Mouse (Mus musculus) midbrain, postnatal 0 days (tissue): ENCODE results near the gene Chn2. TPM values are rescaled to one million over a fixed set of nuclear protein-coding genes. Genes with fewer than 3 reads are reported as not detected.

Experiments used
- ATAC-seq: fragments of 200-750 bp; cut with Nextera tagmentation; 2 replicates; pipeline ENCODE4 v1.8.0; 2017; ENCODE audit warnings: moderate number of reproducible peaks, mild to moderate bottlenecking, moderate TSS enrichment, moderate library complexity; ENCODE audit not compliant: low FRiP score
- DNase-seq: peaks from one replicate; pipeline ENCODE4 v3.0.0-alpha.2; 2015; ENCODE audit warnings: low spot score
- H3K27ac ChIP-seq: fragments of 300-500 bp; sonication (generic); 2 replicates; pipeline ENCODE4 v1.5.1; 2014; ENCODE audit warnings: low read depth, mild to moderate bottlenecking, low read length, mixed read lengths
- H3K27me3 ChIP-seq: fragments of 300-500 bp; sonication (generic); 2 replicates; pipeline ENCODE4 v1.6.1; 2014; ENCODE audit warnings: low read length, control low read depth, mixed read lengths; ENCODE audit not compliant: insufficient read depth
- H3K36me3 ChIP-seq: fragments of 300-500 bp; sonication (generic); 2 replicates; pipeline ENCODE4 v1.6.1; 2014; ENCODE audit warnings: low read length, control low read depth, mixed read lengths; ENCODE audit not compliant: insufficient read depth
- H3K4me1 ChIP-seq: fragments of 300-500 bp; sonication (generic); 2 replicates; pipeline ENCODE4 v1.6.1; 2014; ENCODE audit warnings: mild to moderate bottlenecking, control low read depth, antibody characterized with exemption, low read length, mixed read lengths; ENCODE audit not compliant: insufficient read depth
- H3K4me2 ChIP-seq: fragments of 300-500 bp; sonication (generic); 2 replicates; pipeline ENCODE4 v1.6.1; 2014; ENCODE audit warnings: low read depth, mild to moderate bottlenecking, low read length, mixed read lengths; ENCODE audit not compliant: poor library complexity, severe bottlenecking
- H3K4me3 ChIP-seq: fragments of 300-500 bp; sonication (generic); 2 replicates; pipeline ENCODE4 v1.5.1; 2014; ENCODE audit warnings: low read depth, mild to moderate bottlenecking, low read length, moderate library complexity
- H3K9ac ChIP-seq: fragments of 300-500 bp; sonication (generic); replicated peaks from 2 replicates; pipeline ENCODE4 v1.6.1; 2014; ENCODE audit warnings: mild to moderate bottlenecking, low read length, moderate library complexity, mixed read lengths; ENCODE audit not compliant: poor library complexity, severe bottlenecking
- H3K9me3 ChIP-seq: fragments of 300-500 bp; sonication (generic); 2 replicates; pipeline ENCODE4 v1.6.1; 2016; ENCODE audit warnings: low read length, control low read depth
- CTCF ChIP-seq: IDR thresholded peaks from 2 replicates; pipeline ENCODE4 v1.5.1; 2016; ENCODE audit warnings: antibody characterized with exemption, mild to moderate bottlenecking
- WGBS: fragments of 180-500 bp; shearing (Covaris S2); extraction: QIAGEN DNeasy Blood & Tissue Kit; methylation state at CpG from one replicate; pipeline ENCODE4 v1.1.7; 2014; 5-methylcytosine and 5-hydroxymethylcytosine counted together
- polyA plus RNA-seq: library from polyadenylated mRNA; unstranded; fragments of >200 nt; fragmentation: Nextera tagmentation; extraction: Ambion mirVana; gene quantifications from 2 replicates; pipeline ENCODE4 v1.2.1, GENCODE M21; 2015
- total RNA-seq: library from RNA; depleted of rRNA; stranded (reverse); fragments of >200 nt; gene quantifications from 2 replicates; pipeline ENCODE4 v1.2.3, GENCODE M21; 2014

Gene Chn2
- total and polyA plus RNA-seq, 2 experiments from 2014 or later = 21.4 to 36.4 TPM

GRCm38 (mm10) chr6:54132576-54132975 lies 93.2 kb downstream of the Chn2 start:
- H3K36me3 ChIP-seq = no peaks in the 10 kb centered on the region
- TF ChIP-seq CTCF = no peak
- ATAC-seq (no peak), DNase-seq (peak; percentile 42)
- H3K9ac ChIP-seq = no peak overlapping the region
- no peak overlapping the region for H3K4me3 ChIP-seq
- H3K4me1 ChIP-seq = 0 out of 2 replicates have a peak, but pooled peaks cover 3% of the 10 kb centered on the region
- no peak overlapping the region for H3K4me2 ChIP-seq
- H3K9me3 ChIP-seq = no peaks in the 10 kb centered on the region
- H3K27ac ChIP-seq = no peak overlapping the region
- WGBS = 70% methylated on average over 1 of the region's 1 CpGs
- no peaks in the 10 kb centered on the region for H3K27me3 ChIP-seq

- DNase-seq (peak; percentile 69), ATAC-seq (no peak)
- no peaks in the 10 kb centered on the region for H3K9me3 ChIP-seq
- H3K27me3 ChIP-seq = no peaks in the 10 kb centered on the region
- 84% methylated on average over 5 of the region's 5 CpGs for WGBS
- no peak overlapping the region for H3K9ac ChIP-seq
- no peaks in the 10 kb centered on the region for H3K36me3 ChIP-seq
- H3K4me3 ChIP-seq = no peak overlapping the region
- no peak overlapping the region for H3K4me2 ChIP-seq
- H3K4me1 ChIP-seq = 0 out of 2 replicates have a peak, but pooled peaks cover 3% of the 10 kb centered on the region
- TF ChIP-seq CTCF = no peak
- no peak overlapping the region for H3K27ac ChIP-seq
Observed at GRCm38 (mm10) chr6:54133231-54133630, 93.9 kb downstream of the Chn2 start.

- DNase-seq (no peak), ATAC-seq (no peak)
- no peak overlapping the region for H3K9ac ChIP-seq
- H3K9me3 ChIP-seq = no peaks in the 10 kb centered on the region
- H3K4me2 ChIP-seq = no peak overlapping the region
- TF ChIP-seq CTCF = no peak
- H3K4me3 ChIP-seq = no peak overlapping the region
- no peaks in the 10 kb centered on the region for H3K27me3 ChIP-seq
- H3K36me3 ChIP-seq = no peaks in the 10 kb centered on the region
- H3K4me1 ChIP-seq = peaks cover 3% of the 10 kb centered on the region; the same call in 1 of the 2 replicates
- WGBS = 81% methylated on average over 9 of the region's 9 CpGs
- no peak overlapping the region for H3K27ac ChIP-seq
Observed at GRCm38 (mm10) chr6:54138157-54138556, 98.8 kb downstream of the Chn2 start.

DNA sequence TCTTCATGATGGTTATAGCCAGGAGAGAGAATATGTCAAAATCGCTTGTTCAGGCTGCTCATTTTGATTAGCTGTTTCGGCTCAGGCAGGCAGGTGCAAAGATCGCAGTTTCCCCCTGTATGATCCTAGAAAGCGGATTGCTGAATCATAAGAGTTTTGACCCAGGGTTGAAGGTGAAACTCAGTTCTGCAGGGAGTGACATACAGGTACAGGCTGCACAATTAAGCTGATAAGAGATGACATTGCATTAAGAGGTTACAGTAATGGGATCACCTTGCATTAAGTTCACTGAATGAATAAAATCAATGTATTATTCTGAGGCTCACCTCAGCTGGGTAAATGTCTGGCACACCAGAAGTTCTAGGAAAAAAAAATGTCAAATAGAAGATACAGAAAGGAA lies 101.1 kb downstream of the Chn2 start:
- Histone ChIP-seq H3K36me3 (no peaks in the 10 kb centered on the region), H3K27ac (no peak overlapping the region), H3K9me3 (no peaks in the 10 kb centered on the region), H3K27me3 (no peaks in the 10 kb centered on the region), H3K4me3 (no peak overlapping the region), H3K9ac (no peak overlapping the region), H3K4me2 (no peak overlapping the region), H3K4me1 (peaks cover 3% of the 10 kb centered on the region; the same call in 1 of the 2 replicates)
- DNase-seq = no peak
- WGBS = 86% methylated on average over 4 of the region's 4 CpGs
- no peak for TF ChIP-seq CTCF
- no peak for ATAC-seq

DNA sequence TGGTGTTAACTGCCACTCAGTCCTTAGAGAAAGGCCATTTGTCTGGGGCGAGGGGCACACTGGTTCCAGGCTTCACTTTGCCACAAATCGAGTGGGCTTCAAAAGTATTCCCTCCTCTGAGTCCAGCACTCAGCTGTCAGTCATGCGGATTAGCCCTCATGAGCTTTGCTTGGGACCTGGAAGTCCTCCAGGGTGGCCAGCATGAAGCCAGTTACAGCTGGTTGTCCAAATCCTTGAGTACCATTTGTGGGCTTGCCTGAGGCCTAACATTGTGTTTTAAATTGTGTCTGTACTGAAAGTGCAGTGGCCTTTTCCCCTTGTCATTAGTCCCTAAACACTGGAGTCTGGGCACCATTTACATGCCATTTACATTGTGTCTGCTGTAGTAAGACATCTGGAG lies 101.8 kb downstream of the Chn2 start:
- no peaks in the 10 kb centered on the region for H3K9me3 ChIP-seq
- H3K27ac ChIP-seq = no peak overlapping the region
- no peak overlapping the region for H3K4me3 ChIP-seq
- DNase-seq = peak; percentile 54
- H3K9ac ChIP-seq = no peak overlapping the region
- peaks cover 3% of the 10 kb centered on the region; the same call in 1 of the 2 replicates for H3K4me1 ChIP-seq
- H3K36me3 ChIP-seq = no peaks in the 10 kb centered on the region
- no peaks in the 10 kb centered on the region for H3K27me3 ChIP-seq
- 56% methylated on average over 3 of the region's 3 CpGs for WGBS
- ATAC-seq = no peak
- TF ChIP-seq CTCF = no peak
- H3K4me2 ChIP-seq = no peak overlapping the region

DNA sequence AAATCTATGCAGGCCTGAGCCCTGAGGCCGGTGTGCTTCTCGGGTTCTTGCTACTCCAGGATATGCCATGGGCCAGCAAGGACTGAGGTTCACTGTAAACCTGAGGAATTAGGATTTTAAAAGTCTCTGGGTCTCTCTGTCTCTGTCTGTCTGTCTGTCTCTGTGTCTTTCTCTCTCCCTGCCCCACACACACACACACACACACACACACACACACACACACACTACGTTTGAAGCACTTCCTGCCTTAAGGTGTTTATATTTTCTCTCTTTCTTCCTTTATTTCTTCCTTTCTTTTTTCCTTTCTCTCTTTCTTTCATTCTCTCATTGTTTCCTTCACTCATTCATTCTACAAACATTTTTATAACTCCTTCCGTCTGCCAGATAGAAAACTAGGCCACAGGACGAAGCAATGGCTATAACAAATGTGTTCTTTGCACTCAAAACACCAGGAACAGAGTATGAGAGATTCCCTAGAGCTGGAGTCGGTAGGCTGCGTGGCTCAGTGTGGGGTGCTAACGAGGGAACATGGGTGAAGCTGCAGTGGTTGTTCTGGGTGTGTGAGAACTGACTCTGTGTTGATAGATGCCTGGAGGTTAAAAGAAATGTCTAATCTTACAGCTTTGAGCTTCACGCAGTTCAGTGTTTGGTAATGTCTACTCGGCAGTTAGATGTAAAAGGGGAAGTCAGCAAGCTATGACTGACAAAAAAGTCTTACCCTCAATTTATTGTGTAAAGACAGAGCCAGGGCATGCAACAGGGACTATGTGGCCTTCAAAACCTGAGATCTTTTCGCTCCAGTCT lies 103.7 kb downstream of the Chn2 start:
- no peaks in the 10 kb centered on the region for H3K9me3 ChIP-seq
- WGBS = 73% methylated on average over 11 of the region's 11 CpGs

More for the DNA sequence above, 103.7 kb downstream of the Chn2 start:
- ATAC-seq (no peak), DNase-seq (no peak)
- Histone ChIP-seq H3K36me3 (no peaks in the 10 kb centered on the region), H3K4me3 (no peak overlapping the region), H3K27ac (no peak overlapping the region), H3K9ac (no peak overlapping the region), H3K4me2 (no peak overlapping the region), H3K4me1 (peaks cover 3% of the 10 kb centered on the region; the same call in 1 of the 2 replicates), H3K27me3 (no peaks in the 10 kb centered on the region)
- no peak for TF ChIP-seq CTCF
